15 mouse cellular contexts compared by ENCODE assay signal in the genomic region with DNA sequence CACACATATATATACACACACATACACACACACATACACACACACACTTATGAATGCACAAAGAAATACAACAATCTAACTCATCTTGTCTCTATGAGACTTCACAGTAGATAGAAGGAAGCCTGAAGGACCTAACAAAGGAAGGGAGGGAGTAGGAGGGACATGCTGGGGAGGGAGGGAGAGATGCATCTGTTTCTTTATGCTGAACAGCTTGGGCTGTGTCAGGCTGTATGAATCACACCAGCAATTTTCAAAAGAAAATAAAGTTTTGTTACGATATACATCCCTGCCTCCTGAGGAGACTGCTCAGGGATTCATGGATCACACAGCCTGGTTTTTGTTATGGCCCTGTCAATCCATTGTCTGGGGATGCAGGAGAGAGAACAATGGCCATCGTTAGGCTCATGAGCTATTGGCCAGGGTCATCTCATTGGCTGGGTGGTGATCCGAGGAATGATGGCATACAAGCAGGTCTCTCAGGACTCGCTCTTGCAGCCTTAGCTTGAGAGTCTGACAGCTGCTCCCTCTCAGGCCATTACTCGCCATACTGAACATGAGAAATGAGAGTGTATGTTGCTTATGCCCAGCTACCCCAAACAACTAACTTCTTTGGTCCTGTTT.
A peak's percentile ranks its signal among the peaks of the same experiment; 100 is the strongest.
DNase-seq lines count a peak whose midpoint lies in the region; ATAC-seq and TF ChIP-seq lines count a peak whose summit lies in the region.
"Had no signal": no experiment of that assay in that cellular context is flagged by ENCODE, and none has a peak within 500 bp of the region (broad histone marks: within the 10 kb centered on the region; RNA-seq: fewer than 3 reads in every experiment).

No protein-coding gene starts in this region.

- TF ChIP-seq CTCF in brain, embryonic 14.5 days (IDR thresholded peaks at IDR 0.05; ENCODE audit: borderline replicate concordance, extremely low read depth, insufficient read depth, insufficient read length) = no peak

- H3K4me1 ChIP-seq in hindbrain, embryonic 10.5 days (replicated peaks) = peaks cover 6% of the 10 kb centered on the region; the same call in 1 of the 2 replicates
- H3K4me1 ChIP-seq in hindbrain, embryonic 13.5 days (replicated peaks) = peaks cover 4% of the 10 kb centered on the region; the same call in 1 of the 2 replicates
- H3K4me1 ChIP-seq: liver, embryonic 13.5 days; midbrain, embryonic 12.5 days had no signal

- H3K4me2 ChIP-seq in hindbrain, embryonic 13.5 days = no peak overlapping the region
- H3K4me2 ChIP-seq: liver, embryonic 13.5 days; midbrain, embryonic 12.5 days had no signal

- no peak overlapping the region for H3K9ac ChIP-seq in hindbrain, embryonic 13.5 days
- H3K9ac ChIP-seq: liver, embryonic 13.5 days; midbrain, embryonic 12.5 days had no signal

- no peaks in the 10 kb centered on the region for H3K36me3 ChIP-seq in hindbrain, embryonic 10.5 days
- peaks cover 14% of the 10 kb centered on the region; the same call in 1 of the 2 replicates for H3K36me3 ChIP-seq in hindbrain, embryonic 13.5 days
- H3K36me3 ChIP-seq: liver, embryonic 13.5 days; midbrain, embryonic 12.5 days had no signal

- ATAC-seq in hindbrain, embryonic 13.5 days (ENCODE audit: low FRiP score) = no peak
- ATAC-seq in cerebellum, adult (ENCODE audit: insufficient number of reproducible peaks, low FRiP score, low TSS enrichment) = no peak

- no peak for TF ChIP-seq POLR2A in brain, embryonic 14.5 days (IDR thresholded peaks at IDR 0.05; ENCODE audit: borderline replicate concordance, extremely low read depth, insufficient read depth, insufficient read length, poor library complexity, severe bottlenecking)

- no peaks in the 10 kb centered on the region for H3K27me3 ChIP-seq in hindbrain, embryonic 10.5 days (ENCODE audit: insufficient read depth, poor library complexity, severe bottlenecking)
- no peaks in the 10 kb centered on the region for H3K27me3 ChIP-seq in hindbrain, embryonic 13.5 days
- H3K27me3 ChIP-seq: liver, embryonic 13.5 days; midbrain, embryonic 12.5 days had no signal

- peak; percentile 4 for DNase-seq in hindbrain, embryonic 10.5 days (ENCODE audit: low spot score)
- DNase-seq in brain, embryonic 14.5 days (ENCODE audit: low read depth) = peak; percentile 56
- peak; percentile 46 to 49 for DNase-seq in layer of hippocampus, adult 8-10 months (ENCODE audit: low spot score in 2 of 2)
- peak; percentile 59 for DNase-seq in retina, embryonic 14.5 days (ENCODE audit: low spot score)
- DNase-seq in urinary bladder, adult 18-20 months (ENCODE audit: low spot score in 2 of 2) = no peak
- DNase-seq: adrenal gland, adult 2 months; cerebellum, postnatal 36 days; gastrocnemius, postnatal 14 days; kidney, adult 9 months; liver, embryonic 13.5 days; lung, postnatal 10 days; thymus, postnatal 25 days had no signal

- H3K9me3 ChIP-seq in hindbrain, embryonic 10.5 days = peaks cover 13% of the 10 kb centered on the region; the same call in 1 of the 2 replicates
- H3K9me3 ChIP-seq in hindbrain, embryonic 13.5 days = peaks cover 7% of the 10 kb centered on the region

- peak overlapping the region; percentile 67 for H3K27ac ChIP-seq in hindbrain, embryonic 10.5 days
- H3K27ac ChIP-seq in hindbrain, embryonic 13.5 days = no peak overlapping the region
- H3K27ac ChIP-seq: liver, embryonic 13.5 days; midbrain, embryonic 12.5 days had no signal

- 39% methylated on average over 5 of the region's 5 CpGs for WGBS in hindbrain, embryonic 10.5 days
- 25% methylated on average over 5 of the region's 5 CpGs for WGBS in hindbrain, embryonic 13.5 days

- no peak overlapping the region for H3K4me3 ChIP-seq in hindbrain, embryonic 10.5 days
- no peak overlapping the region for H3K4me3 ChIP-seq in hindbrain, embryonic 13.5 days
- H3K4me3 ChIP-seq: liver, embryonic 13.5 days; midbrain, embryonic 12.5 days had no signal

Comparison
In these comparisons a context has a peak if more than half of its experiments do, and no peak if none do; other contexts are left out.
1. DNase-seq: peak in hindbrain, embryonic 10.5 days (single experiment), brain, embryonic 14.5 days (single experiment), layer of hippocampus, adult 8-10 months (2 of 2) and retina, embryonic 14.5 days (single experiment); none in urinary bladder, adult 18-20 months (0 of 2).